Mouse (Mus musculus) cerebellum, postnatal 36 days (tissue): Measurements from ENCODE around the gene Gm9833.

Source experiments
- DNase-seq, 2 experiments: peaks; one replicate each; pipeline ENCODE4 v3.0.0; 2021 to 2022; ENCODE audit warnings: mixed read lengths in 2 of 2

Gm9833 gene

DNA sequence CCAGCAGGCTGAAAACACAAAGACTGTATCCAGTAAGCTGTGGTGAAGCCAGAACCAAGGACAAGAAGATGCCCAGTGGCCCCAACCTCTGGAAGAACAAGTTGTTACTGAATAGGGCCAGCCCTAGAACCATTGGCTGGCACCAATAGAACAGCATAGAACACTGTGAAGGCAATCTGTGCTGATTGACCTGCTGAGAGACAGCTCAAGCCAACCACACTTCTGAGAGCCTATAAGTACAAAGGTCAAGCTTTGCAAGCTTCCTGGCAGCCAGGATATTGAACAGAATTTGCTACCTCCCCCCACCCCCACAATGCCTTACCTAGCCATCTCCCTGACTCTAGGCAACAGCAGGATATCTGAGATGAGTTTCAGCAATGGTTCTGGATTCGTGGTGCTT lies 35.7 kb downstream of the Gm9833 start:
- DNase-seq, result no peak

DNA sequence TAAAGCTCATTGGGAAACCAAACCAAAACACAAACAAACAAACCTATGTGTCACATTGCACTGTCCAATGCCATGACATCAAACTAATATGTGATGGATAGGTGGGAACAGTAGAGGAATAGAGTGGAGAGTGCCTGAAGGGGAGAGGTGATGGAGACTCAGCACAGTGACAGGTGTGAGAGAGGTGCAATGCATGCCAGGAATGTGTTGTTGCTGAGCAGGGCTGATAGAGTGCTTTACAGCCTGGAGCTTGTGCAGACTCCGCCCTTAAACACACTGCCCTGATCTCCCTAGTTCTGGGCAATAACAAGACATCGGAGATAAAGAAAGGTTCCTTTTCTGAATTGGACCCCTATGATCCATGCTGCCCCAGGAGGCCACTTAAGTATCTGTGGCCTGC lies 36.2 kb downstream of the Gm9833 start:
- no peak for DNase-seq

DNA sequence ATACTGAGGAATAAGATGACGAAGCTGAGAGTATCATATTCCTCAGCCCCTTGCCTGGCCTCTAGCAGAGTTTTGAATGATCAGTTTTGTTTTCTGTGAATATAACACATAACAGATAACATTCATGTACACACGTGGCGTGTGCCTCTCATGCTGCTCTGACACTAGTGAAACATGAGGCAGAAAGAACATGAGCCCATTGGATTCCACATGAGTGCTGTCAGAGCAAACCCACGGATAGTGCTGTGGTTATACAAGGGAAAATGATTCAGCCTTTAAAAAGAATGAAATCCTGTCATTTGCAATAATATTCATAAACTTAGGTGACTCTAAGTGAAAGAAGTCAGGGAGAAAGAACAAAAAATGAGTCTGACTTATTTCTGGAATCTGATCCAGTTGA lies 37.4 kb downstream of the Gm9833 start:
- no peak for DNase-seq

DNA sequence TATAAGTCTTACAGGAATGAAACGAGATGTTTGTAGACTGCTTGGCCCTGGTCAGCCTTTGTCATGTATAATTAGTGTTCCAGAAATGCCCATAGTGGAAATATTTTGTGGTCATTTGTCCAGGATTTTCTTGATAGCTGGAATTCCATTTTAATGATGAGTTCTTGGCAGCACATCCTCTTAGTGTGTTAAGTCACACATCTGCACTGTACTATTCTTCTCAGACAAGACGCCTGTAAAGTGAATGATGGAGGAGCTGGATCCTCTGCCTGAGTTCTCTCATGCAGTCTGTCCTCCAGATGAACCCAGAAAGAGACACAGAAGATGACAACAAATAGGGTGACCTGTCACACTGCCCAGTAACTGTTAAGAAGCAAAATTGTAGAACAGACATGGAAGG lies 38.1 kb downstream of the Gm9833 start:
- DNase-seq, result no peak

DNA sequence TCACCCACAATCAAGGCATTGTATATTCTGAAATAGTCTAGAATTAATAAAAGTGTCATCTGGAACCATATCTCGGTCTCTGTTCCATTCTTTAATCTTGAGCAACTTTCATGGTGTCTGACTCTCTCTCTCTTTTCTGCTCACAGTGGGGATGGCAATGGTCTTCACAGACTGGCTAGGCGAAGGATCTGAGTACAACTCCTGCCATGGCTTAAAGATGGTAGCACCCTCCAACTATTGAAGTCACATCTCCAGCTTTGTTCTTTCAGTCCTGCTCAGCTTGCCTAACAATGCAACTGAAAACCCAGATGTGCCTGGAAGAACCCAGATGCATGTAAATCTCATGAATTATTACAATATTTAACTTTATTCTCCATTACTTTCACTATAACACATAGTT lies 38.6 kb downstream of the Gm9833 start:
- DNase-seq, result no peak

DNA sequence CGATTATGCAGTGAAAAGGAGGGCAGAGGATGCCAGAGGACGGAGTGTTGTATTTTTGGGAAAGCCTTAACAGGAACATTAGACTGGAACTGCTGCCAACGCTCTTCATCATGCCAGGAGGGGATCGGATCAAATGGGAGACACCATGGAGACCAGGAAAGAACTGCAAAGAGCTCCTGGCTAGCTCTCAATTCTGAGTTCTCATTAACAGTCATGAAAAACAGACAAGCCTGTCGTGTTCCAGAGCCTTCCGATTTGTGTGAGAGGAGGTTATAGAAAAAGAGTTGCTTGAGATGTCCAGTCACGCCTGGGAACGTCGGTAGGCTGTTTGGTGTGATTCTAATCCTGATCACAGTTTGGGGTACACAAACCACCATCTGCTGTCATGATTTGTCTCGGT lies 39.0 kb downstream of the Gm9833 start:
- peak; percentile 9 to 13 for DNase-seq

DNA sequence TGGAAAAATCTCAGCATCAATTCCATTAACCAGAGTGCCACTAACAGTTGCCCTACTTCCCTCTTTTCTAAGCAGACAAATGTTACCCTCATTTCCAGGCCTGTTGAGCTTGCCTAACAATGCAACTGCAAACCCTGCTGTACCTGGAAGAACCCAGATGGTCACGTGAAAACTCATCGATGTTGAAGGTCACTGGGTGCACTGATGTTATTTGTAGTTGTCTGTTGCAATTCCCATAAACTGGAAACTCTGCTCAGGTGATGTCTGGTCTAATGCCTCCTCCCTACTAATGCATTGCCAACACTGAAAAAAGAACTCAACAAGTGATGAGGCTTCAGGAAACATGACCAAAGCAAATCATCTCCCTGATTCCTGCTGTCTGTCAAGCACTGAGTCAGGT lies 39.6 kb downstream of the Gm9833 start:
- DNase-seq, result no peak
